Mouse (Mus musculus): Measurements from ENCODE around the gene Tpra1.
A peak's percentile ranks its signal among the peaks of the same experiment; 100 is the strongest.

The Tpra1 gene

DNA sequence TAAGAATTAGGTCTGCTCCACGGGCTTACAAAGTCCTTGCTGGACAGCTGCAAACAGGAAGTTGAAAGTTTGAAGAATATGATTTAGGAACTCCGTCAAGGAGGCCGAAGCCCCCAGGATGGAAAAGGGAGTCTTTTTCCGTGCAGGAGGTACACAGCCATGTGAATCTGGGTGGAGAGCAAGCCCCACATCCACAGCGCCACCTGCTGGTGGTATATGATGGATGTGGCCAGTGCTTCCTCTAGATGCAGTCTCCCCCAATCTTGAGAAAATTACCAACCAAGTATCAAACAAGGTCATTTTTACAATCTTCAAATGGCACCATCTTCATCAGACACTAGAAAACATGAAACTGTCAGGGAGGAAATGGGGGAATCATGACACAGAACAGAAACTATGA lies 8.5 kb upstream of the Tpra1 start:
- DNase-seq = peak; percentile 75

DNA sequence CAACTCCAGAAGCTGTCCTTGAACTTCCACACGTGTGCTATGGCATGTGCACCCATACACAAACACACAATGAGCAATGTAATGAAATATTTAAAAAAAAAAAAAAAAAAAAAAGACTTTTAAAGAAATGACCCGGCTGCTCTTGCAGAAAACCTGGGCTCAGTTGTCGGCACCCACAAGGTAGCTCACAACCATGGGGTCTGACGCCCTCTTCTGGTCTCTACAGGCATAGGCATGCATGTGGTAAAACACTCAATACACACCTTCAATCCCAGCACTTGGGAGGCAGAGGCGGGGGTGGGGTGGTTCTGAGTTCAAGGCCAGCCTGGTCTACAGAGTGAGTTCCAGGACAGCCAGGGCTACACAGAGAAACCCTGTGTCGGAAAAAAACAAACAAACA lies 6.1 kb upstream of the Tpra1 start:
- no peak for DNase-seq

DNA sequence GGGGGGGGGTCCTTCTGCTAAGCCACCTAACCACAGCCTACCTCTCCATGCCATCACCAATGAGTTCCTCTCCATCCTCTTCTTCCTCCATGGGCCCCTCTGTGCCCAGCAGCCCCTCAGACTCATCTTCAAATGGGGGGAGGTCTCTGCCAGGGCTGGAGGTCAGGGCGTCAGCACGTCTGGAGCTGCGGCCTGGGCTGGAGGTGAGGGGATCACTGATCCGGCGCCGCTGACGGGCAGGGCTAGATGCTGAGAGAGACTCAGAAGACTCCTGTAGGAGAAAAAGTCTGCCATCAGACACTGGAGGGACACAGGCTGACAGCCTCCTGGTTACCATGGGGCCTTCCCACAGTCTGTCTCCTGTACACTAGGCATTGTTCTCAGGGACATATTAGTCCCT lies 4.8 kb upstream of the Tpra1 start:
- DNase-seq = no peak

DNA sequence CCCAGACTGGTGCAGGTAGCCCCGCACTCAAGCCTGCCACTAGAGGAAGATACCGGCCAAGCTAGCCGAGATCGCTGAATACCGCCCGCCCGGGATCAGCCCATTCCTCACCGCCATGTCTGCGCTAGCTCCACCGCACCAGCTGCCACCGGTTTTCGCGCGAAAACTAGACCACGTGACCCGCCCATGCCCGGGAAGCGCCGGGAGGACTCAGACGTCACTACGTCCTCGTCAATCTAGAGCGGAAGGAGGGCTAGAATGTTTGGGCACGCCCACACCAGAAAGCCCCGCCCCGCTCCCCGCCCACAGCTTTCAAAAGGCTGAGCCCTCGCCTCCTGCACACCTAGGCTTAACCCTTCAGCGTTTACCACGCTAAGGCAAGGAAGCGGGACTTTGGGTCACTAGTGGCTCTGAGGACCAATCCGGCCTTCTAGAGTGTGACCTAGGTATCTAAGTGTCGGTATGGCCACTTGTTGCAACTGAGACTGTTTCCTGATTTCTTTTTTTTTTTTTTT lies 3.5 kb upstream of the Tpra1 start, which contains the start of gene Mcm2:
Gene Mcm2 (minus strand): TSS at position 247 of the 515 bp plus-strand sequence.
- peak; percentile 98 for DNase-seq

DNA sequence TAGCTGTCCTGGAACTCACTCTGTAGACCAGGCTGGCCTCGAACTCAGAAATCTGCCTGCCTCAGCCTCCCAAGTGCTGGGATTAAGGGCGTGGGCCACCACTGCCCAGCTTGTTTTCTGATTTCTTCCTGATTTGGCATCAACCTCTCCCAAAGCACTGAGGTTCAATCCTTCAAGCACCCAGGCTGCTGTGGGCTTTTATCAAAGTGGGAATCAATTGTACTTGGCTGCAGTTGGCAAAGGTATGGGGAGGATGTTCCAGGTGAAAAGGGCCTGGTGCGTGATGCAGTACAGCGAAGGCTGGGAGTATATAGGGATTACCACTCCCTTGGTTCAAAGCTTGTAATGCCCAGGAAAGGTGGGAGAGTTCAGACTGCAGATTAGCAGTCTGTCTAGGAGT lies 3.0 kb upstream of the Tpra1 start:
- no peak for DNase-seq

DNA sequence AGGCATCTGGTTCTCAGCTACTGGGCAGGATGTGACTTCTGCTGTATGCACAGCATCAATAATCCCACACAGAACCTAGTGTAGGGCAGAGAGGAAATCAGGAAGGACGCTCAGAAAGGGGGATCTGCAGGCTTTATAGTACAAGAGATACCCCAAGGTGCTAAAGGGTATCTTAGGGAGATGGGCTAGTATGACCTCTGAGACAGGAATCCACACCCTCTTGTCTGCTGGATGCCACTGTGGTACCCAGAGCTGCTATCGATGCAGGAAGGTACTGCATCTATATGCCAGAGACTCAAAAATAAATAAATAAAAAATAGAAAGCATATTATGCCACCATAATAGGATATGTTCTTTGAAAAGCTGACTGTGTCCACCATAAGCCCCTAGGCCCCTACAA lies 2.4 kb upstream of the Tpra1 start:
- no peak for DNase-seq

DNA sequence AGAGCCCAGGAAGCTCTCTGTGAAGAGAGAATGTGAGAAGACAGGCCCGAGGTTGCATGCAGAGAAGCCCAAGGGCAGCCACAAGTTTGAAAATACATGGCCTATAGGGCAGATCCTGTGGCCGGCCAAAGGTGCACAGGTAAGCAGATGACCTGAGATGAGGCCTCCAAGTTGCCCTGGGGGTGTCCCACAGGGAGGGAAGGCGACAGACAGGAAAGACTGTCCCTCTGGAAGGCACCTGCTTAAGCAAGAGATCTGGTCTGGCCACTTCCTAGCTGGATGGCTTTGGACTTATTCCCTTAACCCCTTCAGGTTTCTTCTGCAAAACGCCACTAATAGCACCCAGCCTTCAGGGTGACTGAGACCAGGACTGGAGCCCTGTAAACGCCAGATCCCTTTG lies 580 bp upstream of the Tpra1 start:
- DNase-seq = no peak

DNA sequence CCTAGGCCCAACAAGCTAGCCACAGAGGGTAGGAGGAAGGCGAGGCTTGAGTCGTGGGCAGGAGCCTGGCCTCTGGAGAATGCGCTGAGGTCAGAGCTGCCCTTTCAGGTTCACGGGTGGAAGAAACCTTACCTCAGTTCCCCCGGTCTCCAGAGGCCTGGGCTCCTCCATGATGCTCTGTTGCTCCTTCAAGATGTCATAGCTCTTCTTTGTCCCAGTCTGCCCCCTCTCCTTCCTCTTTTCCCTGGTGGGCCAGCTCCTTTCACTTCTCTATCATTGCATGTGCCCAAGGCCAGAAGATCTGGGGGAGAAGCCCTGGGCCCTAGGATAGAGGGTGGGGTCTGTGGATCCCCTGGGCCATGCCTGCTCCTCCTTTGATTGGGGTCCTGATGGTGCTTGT lies 1.7 kb downstream of the Tpra1 start:
- no peak for DNase-seq

DNA sequence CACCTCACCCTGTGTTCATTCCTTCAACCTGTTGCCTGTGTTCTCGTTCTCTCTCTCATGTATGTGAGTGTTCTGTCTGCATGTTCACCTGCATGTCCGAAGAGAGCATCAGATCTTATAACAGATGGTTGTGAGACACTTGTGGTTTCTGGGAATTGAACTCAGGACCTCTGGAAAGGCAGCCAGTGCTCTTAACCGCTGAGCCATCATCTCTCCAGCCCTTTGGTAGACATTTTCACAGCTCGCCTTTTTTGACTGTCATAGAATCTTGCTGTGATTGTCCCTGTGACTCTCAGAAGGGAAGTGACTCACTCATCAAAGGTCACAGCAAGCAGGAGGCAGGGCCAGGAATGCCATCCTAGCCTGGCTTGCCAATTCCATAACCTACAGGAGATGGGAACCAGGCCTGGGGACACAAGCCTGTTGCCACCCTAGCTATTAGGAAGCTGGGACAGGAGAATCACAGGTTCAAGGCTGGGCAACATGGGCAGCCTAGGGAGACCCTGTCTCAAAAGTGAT lies 2.5 kb downstream of the Tpra1 start:
- DNase-seq = no peak

DNA sequence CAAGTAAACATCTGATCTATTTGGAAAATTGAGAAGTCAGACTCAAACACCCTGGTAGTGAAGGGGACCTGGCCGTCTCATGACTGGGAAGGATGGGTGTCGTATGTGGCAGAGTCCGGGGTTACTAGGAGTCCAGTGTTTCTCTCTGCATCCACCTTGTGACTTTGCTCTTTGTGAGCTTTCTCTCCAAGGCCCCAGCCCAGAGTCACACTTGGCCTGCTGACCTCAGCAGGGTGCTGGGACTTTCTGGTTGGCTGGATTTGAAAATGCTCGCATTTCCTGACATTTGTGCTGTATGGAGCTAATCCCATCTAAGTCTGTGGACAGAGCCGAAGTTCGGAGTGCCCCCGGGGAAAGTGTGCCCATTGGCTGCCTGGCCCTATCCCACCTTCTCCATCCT lies 3.0 kb downstream of the Tpra1 start:
- no peak for DNase-seq

DNA sequence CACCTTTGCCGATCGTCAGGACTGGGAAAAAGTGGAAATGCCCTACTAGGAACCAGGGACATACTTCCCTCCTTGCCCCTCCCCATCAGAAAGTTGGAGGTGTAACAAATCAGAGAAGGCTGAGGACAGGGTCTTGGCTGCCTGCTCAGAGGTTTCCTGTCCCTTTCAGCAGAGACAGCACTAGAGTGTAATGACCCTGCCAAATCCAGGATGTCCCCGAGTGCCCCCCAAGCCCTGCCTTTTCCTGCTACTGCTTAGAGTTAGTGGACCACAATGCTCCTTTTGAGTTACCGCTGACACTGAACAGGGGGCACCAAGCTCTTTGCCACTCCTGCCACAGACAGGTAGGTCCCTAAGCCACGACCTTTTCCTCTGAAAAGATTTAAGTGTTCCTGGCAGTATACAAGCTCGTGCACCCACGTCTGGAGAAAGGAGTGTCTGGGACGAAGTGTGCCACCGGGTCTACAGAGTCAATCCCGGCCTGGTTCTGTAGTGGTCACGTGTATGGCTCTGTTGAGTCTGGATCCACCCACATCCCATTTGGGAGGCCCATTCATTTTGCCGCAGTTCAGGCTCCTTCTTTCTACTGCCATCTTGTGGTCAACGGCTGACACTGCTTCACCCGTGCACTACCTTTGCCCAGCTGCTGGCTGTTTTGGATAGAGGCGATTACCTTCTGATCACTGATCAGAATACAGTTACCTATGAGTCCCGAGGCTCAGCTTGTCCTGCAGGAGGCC lies 4.5 kb downstream of the Tpra1 start:
- DNase-seq = peak; percentile 84

DNA sequence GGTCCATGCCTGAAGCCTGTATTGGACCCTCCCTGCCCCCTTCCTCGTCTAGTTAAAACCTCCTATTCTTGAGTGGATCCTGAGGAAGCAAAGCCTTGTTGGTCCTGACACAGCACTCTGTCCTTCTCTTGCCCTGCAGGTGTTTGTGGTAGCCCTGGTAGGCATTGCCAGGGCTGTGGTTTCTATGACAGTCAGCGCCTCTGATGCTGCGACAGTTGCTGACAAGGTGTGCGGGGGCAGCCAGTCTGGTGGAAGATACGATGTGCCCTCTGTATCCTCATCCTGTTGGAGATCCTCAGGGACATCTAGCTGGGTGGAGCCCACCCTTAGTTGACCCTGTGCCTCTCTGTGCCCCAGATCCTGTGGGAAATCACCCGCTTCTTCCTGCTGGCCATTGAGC lies 7.1 kb downstream of the Tpra1 start:
- no peak for DNase-seq

DNA sequence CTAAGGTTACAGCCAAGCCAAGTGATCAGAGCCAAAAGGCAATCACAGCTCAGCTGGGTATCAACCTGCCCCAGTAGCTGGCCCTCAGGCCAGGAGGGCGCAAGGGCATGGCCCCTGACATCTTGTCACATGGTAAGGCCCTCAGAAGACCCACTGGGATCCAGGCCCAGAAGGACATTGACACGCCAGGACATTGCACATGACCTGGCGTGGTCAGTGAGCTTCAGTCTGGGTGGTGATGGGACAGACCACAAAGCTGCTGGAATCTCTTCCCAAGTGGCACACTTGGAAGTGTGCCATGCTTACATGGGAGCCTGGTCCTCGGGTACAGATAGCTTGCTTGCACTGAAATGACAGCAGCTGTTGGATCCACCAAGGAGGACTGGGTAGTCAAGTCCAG lies 11.0 kb downstream of the Tpra1 start:
- no peak for DNase-seq

DNA sequence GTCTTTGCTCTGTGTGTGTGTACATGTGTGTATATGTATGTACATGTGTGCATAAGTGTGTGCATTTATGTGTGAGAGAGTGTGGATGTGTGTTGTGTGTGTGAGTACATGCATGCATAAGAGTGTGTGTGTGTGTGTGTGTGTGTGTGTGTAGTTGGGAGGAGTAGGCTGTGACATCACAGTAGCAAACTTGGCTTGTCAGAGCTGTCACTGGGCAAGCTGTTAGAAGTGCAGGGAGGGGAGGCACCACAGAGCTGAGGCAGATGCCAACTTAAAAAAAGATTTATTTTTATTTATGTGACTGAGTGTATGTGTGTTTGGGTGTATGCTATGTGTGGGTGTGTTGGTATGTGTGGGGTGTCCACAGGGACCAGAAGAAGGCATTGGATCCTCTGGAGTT lies 11.4 kb downstream of the Tpra1 start:
- no peak for DNase-seq

DNA sequence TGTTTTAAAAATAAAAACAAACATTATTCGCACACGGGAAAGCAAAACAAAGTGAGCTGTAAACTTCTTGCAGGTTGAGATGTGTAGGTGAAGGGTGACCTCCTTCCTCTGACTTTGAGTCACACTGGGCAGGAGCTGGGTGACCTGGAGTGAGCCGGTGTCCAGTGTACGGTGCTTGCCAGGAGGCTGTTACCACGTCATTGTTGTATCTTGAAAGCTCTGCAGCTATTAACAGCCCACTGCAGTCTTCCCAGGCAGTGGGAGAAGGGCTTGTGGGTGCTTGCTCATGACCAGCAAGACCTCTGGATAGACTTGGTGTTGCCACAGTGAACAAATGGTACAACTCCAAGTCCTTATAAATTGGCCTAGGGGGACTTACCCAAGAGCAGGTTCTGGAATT lies 12.7 kb downstream of the Tpra1 start:
- DNase-seq = no peak

DNA sequence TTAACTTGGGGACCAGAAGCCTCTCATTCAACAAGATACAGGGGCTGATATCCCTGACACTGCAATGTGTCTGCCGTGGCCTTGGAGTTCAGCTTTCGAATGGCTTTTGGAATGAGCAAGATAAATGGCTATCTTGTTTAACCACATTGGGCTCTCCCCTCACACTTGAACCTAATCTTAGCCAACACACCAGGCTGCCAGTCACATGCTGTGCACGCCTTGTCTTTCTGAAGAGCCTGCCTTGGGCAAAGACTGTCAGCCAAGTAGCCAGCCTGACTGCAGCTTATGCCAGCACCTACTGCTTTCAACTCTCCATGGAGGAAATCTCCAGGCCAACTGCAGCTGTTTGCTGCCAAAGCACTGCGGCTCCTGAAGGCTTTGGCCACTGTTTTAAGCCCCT lies 13.5 kb downstream of the Tpra1 start:
- no peak for DNase-seq

DNA sequence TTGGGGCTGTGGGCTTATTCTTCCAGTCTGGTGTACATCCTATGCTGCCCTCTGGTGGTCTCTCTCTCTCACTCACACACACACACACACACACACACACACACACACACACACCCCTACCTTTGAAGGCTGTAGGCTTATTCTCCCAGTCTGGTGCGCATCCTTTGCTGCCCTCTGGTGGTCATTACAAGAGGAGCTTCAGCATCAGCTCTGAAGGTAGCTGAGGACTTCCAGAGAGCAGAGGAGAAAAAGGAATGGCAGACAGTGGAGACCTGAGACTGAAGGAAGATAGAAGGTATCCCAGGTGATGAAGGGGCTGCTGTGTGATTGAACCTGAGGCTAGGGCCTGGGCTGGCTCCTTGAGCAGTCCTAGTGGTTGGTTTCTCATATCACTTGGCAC lies 14.1 kb downstream of the Tpra1 start:
- peak; percentile 78 for DNase-seq

DNA sequence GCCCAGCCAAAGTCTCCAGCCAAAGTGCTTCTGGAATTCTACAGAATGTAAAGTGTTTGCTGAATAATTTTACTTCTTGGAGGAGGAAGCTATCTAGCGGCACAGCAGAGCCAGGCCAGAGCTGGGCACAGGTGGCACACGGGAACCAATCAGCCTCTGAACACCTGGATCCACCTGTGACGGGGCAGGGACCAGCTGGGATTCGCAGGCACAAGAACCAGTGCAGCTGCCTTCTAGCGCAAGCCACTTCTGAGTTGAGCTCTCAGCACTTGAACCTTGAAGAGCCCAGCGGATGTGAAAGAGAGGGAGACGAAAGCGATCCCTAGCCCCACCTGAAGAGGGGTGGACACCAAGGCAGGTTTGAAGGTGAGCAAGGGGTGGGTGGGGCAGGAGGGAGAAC lies 16.8 kb downstream of the Tpra1 start:
- DNase-seq = no peak

DNA sequence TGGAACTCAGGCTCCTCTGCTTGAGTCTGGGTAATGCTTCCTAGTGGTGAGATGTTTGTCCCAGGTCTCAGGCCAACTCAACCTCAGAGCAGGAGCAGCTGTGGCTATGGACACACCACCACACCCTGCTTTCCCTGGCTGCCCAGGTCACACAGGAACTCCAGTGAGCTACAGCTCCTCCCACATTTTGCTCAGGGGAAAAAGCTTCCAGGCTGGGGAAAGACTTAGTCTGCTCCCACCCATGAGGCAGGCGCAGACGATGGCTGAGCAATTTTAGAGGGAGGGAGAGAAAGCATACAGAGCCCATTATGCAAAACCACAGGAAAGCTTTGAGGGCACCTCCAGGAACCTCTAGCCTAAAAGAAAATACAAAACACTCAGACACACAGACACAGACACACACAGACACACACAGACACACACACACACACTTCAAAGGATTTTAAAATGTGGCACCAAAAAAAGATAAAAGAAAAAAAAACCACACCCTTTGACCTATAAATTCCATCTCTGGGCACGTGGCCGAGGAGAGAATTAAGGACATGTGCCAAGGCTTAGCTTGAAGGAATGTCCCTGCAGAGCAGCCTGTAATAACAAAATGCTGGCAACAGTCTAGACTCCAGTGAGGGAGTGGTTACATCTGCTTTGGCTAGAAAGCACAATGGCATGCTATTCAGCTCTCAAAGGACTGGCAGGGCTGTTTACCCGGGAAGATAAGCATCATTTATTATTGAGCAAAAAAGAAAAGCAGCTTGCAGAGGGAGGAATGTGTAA lies 22.6 kb downstream of the Tpra1 start:
- DNase-seq = peak; percentile 69

DNA sequence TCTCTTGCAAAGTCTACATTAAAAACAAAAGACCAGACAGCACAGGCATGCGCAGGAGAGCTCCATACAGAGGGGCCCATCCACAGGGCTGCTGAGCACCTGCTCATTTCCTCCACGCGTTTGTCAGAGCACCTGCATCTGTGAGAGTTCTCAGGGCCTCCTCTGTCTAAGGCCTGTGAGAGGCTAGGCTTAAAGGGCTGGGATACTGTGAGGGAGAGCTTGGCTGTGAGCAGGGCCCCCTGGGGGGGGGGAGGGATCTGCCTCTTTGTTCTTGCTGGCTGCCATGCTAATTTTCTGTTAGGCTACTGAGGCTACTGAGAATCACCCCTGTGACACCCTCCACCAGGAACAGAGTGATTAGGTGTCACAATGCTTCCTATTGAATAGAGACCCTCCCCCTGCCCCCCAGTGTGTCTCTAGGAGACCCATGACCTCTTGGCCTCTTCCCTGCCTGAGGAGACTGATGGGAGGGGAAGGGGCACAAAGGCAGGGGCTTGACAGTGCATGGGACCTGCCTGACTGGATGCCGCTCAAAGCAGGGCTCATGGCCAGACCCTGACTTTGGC lies 23.7 kb downstream of the Tpra1 start:
- DNase-seq = peak; percentile 67

DNA sequence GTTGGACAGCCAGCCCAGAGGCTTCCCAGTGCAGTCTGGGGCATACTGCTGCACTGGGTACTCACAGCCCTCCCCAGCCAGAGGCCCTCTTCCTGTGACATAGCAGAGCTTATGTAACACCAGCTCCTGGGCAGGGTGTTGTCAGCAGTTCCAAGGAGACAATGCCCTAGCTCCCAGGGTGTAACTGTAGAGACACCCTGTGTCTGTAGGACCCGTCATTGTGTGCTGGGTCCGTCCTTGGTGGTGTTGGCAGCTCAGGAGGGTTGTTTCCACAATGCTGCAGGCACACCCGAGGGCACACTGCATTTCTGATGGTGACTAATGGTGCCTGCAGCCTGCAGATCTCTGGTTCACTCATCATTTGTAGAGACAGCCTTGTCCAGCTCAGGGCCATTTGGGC lies 24.8 kb downstream of the Tpra1 start:
- no peak for DNase-seq

DNA sequence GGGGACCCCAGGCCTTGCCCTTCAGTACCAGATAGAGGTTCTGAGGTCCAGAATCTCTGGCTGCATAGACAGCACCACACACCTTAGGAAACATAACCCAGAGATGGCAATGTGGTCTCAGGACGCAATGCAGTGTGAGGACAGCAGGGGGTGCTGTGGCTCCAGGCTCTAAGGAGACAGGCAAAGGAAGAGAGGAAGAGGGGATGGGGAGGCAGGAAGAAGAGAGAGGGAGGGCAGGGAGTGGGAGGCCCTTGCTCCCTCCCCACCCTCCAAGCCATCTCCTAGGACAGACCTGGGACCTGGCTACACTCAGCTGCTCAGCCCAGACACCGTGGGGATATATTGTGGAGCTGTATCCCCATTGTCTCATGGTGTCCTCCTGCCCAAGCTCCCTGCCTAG lies 25.5 kb downstream of the Tpra1 start:
- DNase-seq = peak; percentile 79

DNA sequence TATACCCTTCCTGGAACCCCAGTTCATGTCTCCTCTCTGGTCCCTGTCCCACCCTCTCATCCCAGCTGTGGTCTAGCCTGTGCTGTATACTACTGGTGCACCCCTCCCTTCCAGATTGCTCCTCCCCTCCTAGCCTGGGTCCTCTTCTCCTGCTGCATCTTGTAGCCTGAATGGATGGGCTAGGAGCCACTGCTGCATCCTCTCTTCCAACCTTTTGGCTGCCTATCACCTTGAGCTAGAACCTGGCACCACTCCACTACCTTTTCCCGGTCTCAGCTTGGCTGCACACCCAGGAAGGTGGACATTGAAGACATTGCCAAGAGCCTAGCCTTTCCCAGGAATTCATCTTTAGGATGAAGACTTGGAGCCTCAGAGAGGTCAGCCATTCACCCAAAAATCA lies 26.0 kb downstream of the Tpra1 start:
- DNase-seq = no peak

DNA sequence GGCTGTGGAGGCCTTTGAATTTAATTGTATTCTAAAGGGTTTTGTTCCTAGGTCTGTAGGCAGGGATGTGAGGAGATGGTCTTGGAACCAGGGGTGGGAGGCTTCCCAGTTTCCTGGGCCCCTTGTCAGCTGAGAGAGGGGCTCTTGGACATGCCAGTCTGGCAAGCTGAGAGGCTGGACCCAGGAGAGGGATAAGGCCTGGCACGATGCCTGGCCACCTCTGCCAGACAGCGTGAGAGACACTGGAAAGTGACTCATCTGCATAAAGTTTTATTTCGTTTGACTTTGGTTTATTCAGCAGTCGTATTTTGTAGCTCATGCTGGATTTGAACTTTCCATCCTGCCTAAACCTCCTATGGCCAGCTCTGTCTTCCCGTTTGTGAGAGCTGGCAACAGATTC lies 26.5 kb downstream of the Tpra1 start:
- DNase-seq = no peak
